Mouse (Mus musculus) right cerebral cortex, adult 2 months (tissue): ENCODE measurements around the gene Dock6.
A peak's percentile ranks its signal among the peaks of the same experiment; 100 is the strongest.
"Not testable (repeated sequence)": the region's sequence is repeated elsewhere in the genome, so short reads cannot be mapped to it uniquely, and the experiment has no call there.

Source experiments
- DNase-seq, 2 experiments: peaks; one replicate each; pipeline ENCODE4 v3.0.0; 2021 to 2022; ENCODE audit warnings: low spot score in 2 of 2

Gene Dock6

DNA sequence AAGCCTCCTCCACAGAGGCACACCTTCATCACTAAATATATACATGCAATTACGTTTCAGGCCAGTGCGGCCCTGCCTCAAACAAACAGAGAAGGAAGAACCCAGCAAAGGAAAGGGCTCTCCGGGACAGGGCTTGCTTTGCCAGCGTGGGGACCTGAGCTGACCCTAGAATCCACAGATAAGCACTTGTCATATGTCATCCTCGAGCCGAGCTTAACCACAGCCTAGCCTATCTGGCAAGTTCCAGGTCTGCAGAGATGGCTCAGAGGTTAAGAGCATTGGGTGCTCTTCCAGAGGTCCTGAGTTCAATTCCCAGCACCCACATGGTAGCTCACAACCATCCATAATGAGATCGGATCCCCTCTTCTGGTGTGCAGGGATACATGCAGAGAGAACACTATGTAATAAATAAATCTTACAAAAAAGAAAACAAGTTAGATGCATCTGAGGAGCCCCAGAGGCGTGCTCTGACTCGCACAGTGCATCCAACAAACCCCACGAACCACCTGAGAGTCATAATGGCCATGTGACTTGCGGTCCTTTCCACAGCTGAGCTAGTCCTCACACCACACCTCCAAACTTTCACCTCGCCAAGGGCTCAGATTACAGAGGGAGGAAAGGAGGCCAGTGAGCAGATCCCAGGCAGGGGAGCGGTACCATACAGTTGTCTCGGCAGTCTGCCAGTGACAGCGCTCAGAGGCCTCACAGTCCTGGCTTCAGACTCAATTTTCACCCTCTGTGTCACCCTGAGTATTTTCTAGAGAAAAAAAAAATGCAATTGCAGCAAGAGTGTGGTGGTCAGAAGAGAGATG lies 70.6 kb downstream of the Dock6 start:
- no peak for DNase-seq

DNA sequence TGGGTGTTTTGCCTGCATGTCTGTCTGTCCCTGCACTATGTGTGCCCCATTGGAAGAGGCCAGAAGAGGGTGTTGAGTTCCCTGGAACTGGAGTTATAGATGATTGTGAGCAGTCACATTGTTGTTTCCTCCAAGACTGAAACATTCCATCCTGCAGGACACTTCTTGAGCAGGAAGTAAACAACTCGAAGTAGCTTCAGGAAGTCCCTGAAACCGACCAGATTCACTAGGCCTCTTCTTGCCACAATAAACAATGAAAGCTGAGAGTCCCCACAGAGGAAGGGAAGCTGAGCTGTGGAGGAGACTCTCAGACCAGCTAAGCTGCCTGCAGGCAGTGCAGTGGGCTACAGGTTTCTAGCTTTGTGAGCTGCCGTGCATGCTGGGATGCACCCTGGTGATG lies 74.7 kb downstream of the Dock6 start:
- DNase-seq = no peak

GRCm38 (mm10) chr9:21774353-21774752 lies 78.1 kb downstream of the Dock6 start:
- no peak for DNase-seq

DNA sequence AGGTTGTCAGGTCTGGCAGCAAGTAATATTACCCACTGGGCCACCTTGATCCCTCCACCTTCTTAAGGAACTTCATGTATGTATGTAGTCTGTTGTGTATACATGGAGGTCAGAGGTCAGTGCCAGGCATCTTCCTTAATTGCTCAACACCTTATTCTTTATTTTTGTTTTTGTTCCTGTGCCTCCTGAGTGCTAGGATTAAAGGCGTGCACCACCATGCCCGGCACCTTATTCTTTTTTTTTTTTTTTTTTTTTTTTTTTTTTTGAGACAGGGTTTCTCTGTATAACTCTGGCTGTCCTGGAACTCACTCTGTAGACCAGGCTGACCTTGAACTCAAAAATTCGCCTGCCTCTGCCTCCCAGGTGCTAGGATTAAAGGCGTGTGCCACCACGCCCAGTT lies 79.0 kb downstream of the Dock6 start:
- not testable (repeated sequence) for DNase-seq

DNA sequence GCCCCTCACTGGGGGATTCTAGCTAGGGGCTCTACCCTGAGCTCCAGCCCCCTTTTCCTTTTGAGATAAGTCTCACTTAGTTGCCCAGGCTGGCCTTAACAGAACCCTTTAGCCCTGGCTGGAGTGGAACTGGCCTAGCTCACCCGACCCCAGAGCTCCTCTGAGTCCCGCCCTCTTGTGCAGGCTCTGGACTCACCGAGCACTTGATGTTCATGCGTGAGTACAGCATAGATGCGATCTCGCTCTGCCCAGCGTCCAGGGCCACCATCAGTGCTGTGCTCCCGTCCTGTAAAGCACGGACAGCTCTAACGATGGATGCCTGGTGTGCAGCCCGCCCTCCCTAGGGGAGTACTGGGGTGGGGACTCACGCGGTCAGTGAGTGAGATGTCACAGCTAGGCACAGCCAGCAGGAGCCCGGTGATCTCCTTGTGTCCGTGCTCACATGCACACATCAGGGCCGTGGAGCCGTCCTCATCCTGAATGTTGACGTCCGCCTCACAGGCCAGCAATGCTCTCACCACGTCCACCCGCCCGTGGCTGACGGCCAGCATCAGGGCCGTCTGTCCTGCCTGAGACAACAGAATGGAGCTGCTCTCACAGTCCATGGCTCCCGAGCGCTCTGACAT lies 82.8 kb downstream of the Dock6 start:
- DNase-seq = no peak

DNA sequence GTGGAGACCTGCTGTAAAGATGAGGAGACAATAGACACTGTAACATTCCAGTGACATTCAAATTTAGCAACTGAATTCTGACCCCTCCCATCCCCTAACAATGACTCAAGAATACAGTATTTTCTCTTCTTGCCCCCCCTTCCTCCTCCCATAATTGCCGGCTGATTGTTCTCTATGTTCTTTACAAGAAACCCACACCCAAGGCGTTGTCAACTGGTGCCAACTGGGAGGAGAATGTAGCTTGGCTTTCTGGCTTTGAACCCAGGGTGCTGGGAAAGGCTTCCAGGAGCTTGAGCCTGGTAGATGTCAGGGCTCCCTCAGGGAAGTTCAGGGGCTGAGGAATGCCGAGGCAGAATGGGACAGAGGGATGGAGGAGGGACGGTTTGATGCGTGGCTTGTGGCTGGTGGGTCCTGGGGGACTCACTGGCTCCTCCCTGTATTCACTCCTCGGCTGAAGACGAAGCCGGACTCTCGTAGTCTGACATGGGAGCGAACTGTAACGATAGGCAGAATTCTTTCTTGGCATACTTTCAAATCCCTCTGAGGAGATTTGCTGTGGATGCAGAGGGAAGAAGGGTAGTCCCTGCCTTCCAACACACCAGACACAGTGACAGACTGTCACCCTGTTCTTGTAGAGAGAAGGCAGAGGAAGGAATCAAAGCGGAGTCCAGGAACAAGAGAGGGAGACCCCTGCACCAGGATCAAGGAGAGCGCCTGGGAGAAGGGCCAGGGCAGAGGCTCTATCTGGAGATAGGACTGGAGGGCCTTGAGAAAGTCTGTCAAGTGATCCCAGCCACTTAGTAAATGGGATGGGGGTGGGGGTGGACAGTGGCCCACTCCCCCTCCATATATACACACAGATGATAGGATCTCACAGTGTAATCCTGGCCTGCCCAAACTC lies 83.7 kb downstream of the Dock6 start:
- no peak for DNase-seq

GRCm38 (mm10) chr9:21767896-21768295 lies 84.5 kb downstream of the Dock6 start:
- no peak for DNase-seq

DNA sequence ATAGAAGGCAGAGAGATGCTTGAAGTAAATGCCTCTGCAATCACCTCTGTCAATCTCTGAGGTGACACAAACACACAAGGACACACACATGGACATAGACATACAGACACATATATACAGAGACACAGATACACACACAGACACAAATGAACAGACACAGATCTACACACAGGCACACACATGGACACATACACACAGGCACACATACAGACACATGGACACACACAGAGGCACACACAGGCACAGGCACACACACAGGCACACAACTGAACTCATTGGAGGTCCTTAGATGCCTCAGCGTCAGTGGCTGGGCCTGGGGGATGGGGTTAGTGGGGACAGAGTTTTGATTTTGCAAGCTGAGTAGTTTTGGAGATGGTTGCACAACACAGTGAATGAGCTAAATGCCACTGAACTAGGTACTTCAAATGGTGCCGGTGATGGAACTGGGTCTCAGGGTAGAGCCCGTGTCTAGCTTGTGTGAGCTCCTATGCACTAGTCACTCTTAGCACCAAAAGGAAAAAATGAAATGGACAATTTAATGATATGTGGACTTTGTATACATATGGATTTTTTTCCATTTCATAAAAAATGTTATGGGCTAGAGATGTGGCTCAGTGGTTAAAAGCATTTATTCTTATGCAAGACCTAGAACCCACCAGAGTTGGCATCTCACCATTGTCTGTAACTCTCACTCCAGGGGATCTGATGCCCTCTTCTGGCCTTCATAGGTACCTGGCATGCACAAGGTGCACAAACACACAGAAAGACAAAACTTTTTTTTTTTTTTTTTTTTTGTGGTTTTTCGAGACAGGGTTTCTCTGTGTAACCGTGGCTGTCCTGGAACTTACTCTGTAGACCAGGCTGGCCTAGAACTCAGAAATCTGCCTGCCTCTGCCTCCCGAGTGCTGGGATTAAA lies 88.1 kb downstream of the Dock6 start:
- DNase-seq = no peak

DNA sequence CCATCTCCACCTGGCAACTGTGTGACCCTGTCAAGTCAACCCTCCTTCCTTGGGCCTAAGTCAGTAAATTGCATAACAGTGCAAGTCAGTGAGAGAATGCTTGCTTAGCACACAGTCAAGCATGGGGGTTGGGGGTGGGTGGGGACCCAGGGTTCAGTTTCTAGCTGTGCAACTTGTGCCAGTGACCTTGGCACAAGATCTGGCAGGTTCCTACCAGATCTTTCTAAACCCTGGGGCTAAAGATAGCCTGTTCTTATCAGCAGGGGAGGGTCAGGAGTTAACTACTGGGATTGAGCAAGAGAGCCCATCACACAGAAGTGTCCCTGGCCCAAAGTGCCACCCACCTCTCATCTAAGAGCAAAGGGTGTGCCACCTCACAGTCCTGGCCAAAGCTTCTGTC lies 90.3 kb downstream of the Dock6 start:
- no peak for DNase-seq

- peak; percentile 95 to 97 for DNase-seq
These were observed 92.0 kb downstream of the Dock6 start, which contains the start of gene Spc24 for GRCm38 (mm10) chr9:21760155-21761088. Spc24 (minus strand) TSS chr9:21760303.

GRCm38 (mm10) chr9:21759718-21760117 lies 92.7 kb downstream of the Dock6 start:
- no peak for DNase-seq

- DNase-seq = no peak
These were observed 93.6 kb downstream of the Dock6 start for GRCm38 (mm10) chr9:21758576-21759529.

DNA sequence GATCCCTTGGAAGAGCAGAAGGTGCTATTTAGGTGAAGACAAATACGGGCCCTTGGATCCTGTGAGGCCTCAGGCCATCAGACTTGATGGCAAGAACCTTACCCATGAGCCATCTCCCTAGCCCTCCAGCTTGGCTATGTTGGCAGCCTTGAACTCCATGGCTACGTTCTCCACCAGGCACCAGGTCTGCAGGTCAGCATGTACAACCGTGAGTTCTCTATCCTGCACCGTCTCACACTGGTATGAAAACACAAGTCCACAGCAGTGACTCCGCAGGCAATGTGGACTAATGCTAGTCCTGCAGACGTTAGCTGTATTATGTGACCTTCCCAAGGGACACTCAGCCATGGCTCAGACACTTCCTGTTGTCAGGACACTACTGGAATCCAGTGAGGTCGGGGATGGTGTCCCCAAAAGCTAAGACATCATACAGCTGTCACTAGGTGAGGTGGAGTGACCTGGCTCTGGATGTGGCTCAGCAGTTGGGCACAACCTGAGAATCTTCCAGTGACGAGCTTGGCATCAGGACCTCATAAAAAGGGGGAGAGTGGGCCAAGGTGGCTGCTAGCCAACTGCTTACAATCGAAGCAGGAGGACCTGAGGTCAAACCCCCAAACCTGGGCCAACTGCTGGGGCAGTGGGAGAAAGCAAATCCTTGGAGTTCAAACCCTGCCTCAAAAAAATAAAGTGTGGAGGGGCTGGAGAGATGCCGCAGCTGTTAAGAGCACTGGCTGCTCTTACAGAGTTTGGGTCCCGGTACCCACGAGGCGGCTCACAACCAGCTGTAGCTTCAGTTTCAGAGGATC lies 97.7 kb downstream of the Dock6 start:
- no peak for DNase-seq

GRCm38 (mm10) chr9:21754003-21754402 lies 98.4 kb downstream of the Dock6 start:
- peak in 1 of 2 experiments; percentile 22 for DNase-seq

- peak; percentile 46 to 51 for DNase-seq
These were observed 100.1 kb downstream of the Dock6 start for GRCm38 (mm10) chr9:21752252-21752792.

- no peak for DNase-seq
These were observed 101.1 kb downstream of the Dock6 start for GRCm38 (mm10) chr9:21751347-21751746.

DNA sequence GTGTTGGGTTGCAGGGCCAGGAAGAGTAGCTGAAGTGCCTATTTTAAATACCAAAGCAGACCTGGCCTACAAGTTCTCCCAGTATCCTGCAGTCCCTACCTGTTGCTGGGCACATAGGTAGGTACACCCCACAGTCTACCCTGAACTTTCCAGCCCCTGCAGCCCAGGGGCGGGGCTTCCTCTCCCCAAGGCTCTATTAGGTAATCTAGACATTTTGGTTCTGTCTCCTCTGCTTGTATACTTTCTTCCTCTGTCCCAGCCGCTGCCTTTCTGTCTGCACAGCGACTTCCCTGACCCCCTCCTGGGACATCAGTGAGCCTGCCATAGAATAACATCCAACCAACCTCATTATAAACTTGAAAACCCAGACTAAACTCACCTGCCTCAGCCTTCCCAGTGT lies 102.1 kb downstream of the Dock6 start:
- no peak for DNase-seq
